Mouse (Mus musculus) midbrain, embryonic 16.5 days (tissue): ENCODE data around the gene Mfap3l. TPM values are rescaled to one million over a fixed set of nuclear protein-coding genes. Genes with fewer than 3 reads are reported as not detected.
"Not testable (repeated sequence)": the region's sequence is repeated elsewhere in the genome, so short reads cannot be mapped to it uniquely, and the experiment has no call there.

ENCODE experiments used
- ATAC-seq: fragments of 200-750 bp; cut with Nextera tagmentation; 2 replicates; pipeline ENCODE4 v1.8.0; 2017; ENCODE audit warnings: moderate TSS enrichment
- H3K27ac ChIP-seq: fragments of 300-500 bp; sonication (generic); 2 replicates; pipeline ENCODE4 v1.5.1; 2014; ENCODE audit warnings: mild to moderate bottlenecking, low read length, mixed read lengths
- H3K27me3 ChIP-seq: fragments of 300-500 bp; sonication (generic); 2 replicates; pipeline ENCODE4 v1.6.1; 2014; ENCODE audit warnings: low read depth, low read length, mixed read lengths; ENCODE audit not compliant: control insufficient read depth, insufficient read depth
- H3K36me3 ChIP-seq: fragments of 300-500 bp; sonication (generic); 2 replicates; pipeline ENCODE4 v1.6.1; 2014; ENCODE audit warnings: mild to moderate bottlenecking, low read length, moderate library complexity, mixed read lengths; ENCODE audit not compliant: control insufficient read depth, insufficient read depth
- H3K4me1 ChIP-seq: fragments of 300-500 bp; sonication (generic); 2 replicates; pipeline ENCODE4 v1.6.1; 2014; ENCODE audit warnings: mild to moderate bottlenecking, low read length, mixed read lengths; ENCODE audit not compliant: control insufficient read depth, insufficient read depth
- H3K4me2 ChIP-seq: fragments of 300-500 bp; sonication (generic); 2 replicates; pipeline ENCODE4 v1.6.1; 2014; ENCODE audit warnings: mild to moderate bottlenecking, low read length, mixed read lengths
- H3K4me3 ChIP-seq: fragments of 300-500 bp; sonication (generic); 2 replicates; pipeline ENCODE4 v1.5.1; 2014; ENCODE audit warnings: low read depth, mild to moderate bottlenecking, low read length, moderate library complexity, mixed read lengths
- H3K9ac ChIP-seq: fragments of 300-500 bp; sonication (generic); 2 replicates; pipeline ENCODE4 v1.6.1; 2014; ENCODE audit warnings: low read depth, low read length, mixed read lengths
- H3K9me3 ChIP-seq: fragments of 300-500 bp; sonication (generic); replicated peaks from 2 replicates; pipeline ENCODE4 v1.6.1; 2014; ENCODE audit warnings: mild to moderate bottlenecking, low read length, mixed read lengths; ENCODE audit not compliant: control insufficient read depth, poor library complexity, severe bottlenecking
- WGBS: fragments of 180-500 bp; shearing (Covaris S2); extraction: QIAGEN DNeasy Blood & Tissue Kit; methylation state at CpG from one replicate; pipeline ENCODE4 v1.1.7; 2014; 5-methylcytosine and 5-hydroxymethylcytosine counted together
- polyA plus RNA-seq: library from polyadenylated mRNA; unstranded; fragments of >200 nt; fragmentation: Nextera tagmentation; extraction: Ambion mirVana; gene quantifications from 2 replicates; pipeline ENCODE4 v1.2.1, GENCODE M21; 2015

The Mfap3l gene
- polyA plus RNA-seq, 1 experiment from 2014 or later: 2.7 TPM

DNA sequence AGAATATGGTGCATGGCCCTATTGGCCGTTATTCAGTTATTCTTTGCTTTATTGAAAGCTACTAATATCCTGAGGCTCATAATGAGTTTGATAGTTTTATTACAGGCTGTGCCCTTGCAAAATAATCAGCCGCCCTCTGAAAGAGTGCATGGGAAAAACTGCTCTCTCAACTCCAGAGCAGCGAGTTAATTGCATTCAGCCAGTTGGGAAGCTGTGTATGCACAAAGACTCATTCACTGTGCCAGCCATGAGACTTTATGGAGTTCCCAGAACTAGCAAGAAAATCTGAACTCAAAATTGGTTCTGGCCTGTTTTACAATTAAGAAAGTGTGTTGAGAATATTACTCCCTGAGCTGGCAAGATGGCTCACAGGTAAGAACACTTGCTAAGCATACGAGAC is 12.5 kb downstream of the Mfap3l start:
- no peaks in the 10 kb centered on the region for H3K36me3 ChIP-seq
- no peak overlapping the region for H3K4me3 ChIP-seq
- 76% methylated on average over 4 of the region's 4 CpGs for WGBS
- H3K4me1 ChIP-seq: no peaks in the 10 kb centered on the region
- ATAC-seq: no peak
- H3K27ac ChIP-seq: no peak overlapping the region
- no peaks in the 10 kb centered on the region for H3K27me3 ChIP-seq
- no peak overlapping the region for H3K9ac ChIP-seq
- no peak overlapping the region for H3K4me2 ChIP-seq
- 0 out of 2 replicates have a peak, but pooled peaks cover 2% of the 10 kb centered on the region for H3K9me3 ChIP-seq

- no peak for ATAC-seq
- H3K4me3 ChIP-seq: no peak overlapping the region
- no peak overlapping the region for H3K27ac ChIP-seq
- no peak overlapping the region for H3K9ac ChIP-seq
- no peak overlapping the region for H3K4me2 ChIP-seq
- H3K27me3 ChIP-seq: no peaks in the 10 kb centered on the region
- H3K9me3 ChIP-seq: 0 out of 2 replicates have a peak, but pooled peaks cover 2% of the 10 kb centered on the region
- no peaks in the 10 kb centered on the region for H3K36me3 ChIP-seq
- H3K4me1 ChIP-seq: no peaks in the 10 kb centered on the region
- WGBS: 91% methylated on average over 3 of the region's 3 CpGs
These were observed 13.3 kb downstream of the Mfap3l start for GRCm38 (mm10) chr8:60645911-60646310.

DNA sequence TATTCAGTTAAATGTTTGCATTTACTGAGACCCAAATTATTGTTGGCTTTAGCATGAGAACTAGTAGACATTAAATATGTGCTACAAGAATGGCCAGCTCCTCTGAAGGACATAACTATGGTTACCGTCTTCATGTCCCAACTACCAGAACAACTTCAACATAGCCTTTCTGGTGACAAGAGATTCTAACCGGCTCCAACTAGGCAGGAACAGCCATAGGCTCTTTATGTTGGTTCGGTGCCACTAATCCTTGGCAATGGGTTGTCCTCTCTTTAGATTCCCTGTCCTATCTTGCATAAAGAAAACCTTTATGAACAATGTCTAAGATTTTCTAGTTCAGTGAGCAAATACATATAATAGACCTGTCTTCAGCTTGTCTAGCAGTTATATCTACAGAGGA is 14.7 kb downstream of the Mfap3l start:
- Histone ChIP-seq H3K9ac (no peak overlapping the region), H3K27ac (no peak overlapping the region), H3K4me2 (no peak overlapping the region), H3K36me3 (no peaks in the 10 kb centered on the region), H3K27me3 (no peaks in the 10 kb centered on the region), H3K4me1 (no peaks in the 10 kb centered on the region), H3K4me3 (no peak overlapping the region), H3K9me3 (0 out of 2 replicates have a peak, but pooled peaks cover 2% of the 10 kb centered on the region)
- WGBS: 89% methylated on average over 3 of the region's 3 CpGs
- ATAC-seq: no peak

- Histone ChIP-seq H3K27me3 (no peaks in the 10 kb centered on the region), H3K4me3 (no peak overlapping the region), H3K9me3 (no peaks in the 10 kb centered on the region), H3K27ac (no peak overlapping the region), H3K4me2 (no peak overlapping the region), H3K4me1 (no peaks in the 10 kb centered on the region), H3K9ac (no peak overlapping the region), H3K36me3 (no peaks in the 10 kb centered on the region)
- ATAC-seq: no peak
- 81% methylated on average over 1 of the region's 1 CpGs for WGBS
These were observed 16.5 kb downstream of the Mfap3l start for GRCm38 (mm10) chr8:60649081-60649480.

- no peak for ATAC-seq
- no peak overlapping the region for H3K27ac ChIP-seq
- 82% methylated on average over 4 of the region's 4 CpGs for WGBS
- H3K4me1 ChIP-seq: no peaks in the 10 kb centered on the region
- H3K27me3 ChIP-seq: no peaks in the 10 kb centered on the region
- H3K4me3 ChIP-seq: no peak overlapping the region
- no peak overlapping the region for H3K9ac ChIP-seq
- no peaks in the 10 kb centered on the region for H3K9me3 ChIP-seq
- H3K4me2 ChIP-seq: no peak overlapping the region
- no peaks in the 10 kb centered on the region for H3K36me3 ChIP-seq
These were observed 17.5 kb downstream of the Mfap3l start for GRCm38 (mm10) chr8:60650119-60650518.

GRCm38 (mm10) chr8:60657425-60658113 is 24.9 kb downstream of the Mfap3l start:
- Histone ChIP-seq H3K27me3 (no peaks in the 10 kb centered on the region), H3K9ac (no peak overlapping the region), H3K4me2 (no peak overlapping the region), H3K4me3 (no peak overlapping the region), H3K9me3 (no peaks in the 10 kb centered on the region), H3K27ac (no peak overlapping the region), H3K36me3 (0 out of 2 replicates have a peak, but pooled peaks cover 3% of the 10 kb centered on the region), H3K4me1 (0 out of 2 replicates have a peak, but pooled peaks cover 2% of the 10 kb centered on the region)
- WGBS: 45% methylated on average over 6 of the region's 6 CpGs
- peak; percentile 58; the same call in 1 of the 2 replicates for ATAC-seq

DNA sequence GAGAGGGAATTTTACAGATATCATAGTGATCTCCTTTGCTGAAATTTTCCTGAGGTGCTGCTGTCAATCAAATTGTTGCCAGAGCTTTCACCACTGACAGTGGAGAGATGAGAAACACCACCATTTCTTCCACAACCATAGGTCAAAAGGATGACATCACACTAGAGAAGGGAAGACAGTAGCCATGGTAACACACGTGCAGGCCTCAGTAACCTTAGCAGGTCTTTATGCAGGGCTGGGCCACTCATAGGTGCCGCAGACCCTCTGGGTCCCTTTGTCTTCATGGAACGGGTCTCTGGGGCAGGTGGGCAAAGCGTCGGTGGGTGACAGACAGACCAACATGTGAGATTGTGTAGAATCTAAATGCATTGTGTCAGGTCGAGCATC is 25.5 kb downstream of the Mfap3l start:
- H3K27ac ChIP-seq: no peak overlapping the region
- WGBS: 55% methylated on average over 6 of the region's 6 CpGs
- H3K36me3 ChIP-seq: 0 out of 2 replicates have a peak, but pooled peaks cover 3% of the 10 kb centered on the region
- no peaks in the 10 kb centered on the region for H3K9me3 ChIP-seq
- H3K4me1 ChIP-seq: 0 out of 2 replicates have a peak, but pooled peaks cover 2% of the 10 kb centered on the region
- H3K27me3 ChIP-seq: no peaks in the 10 kb centered on the region
- ATAC-seq: 0 out of 2 replicates have a peak, but pooled peaks have one; percentile 64
- no peak overlapping the region for H3K9ac ChIP-seq
- H3K4me3 ChIP-seq: no peak overlapping the region
- no peak overlapping the region for H3K4me2 ChIP-seq

- not testable (repeated sequence) for H3K27ac ChIP-seq, H3K36me3 ChIP-seq, H3K4me2 ChIP-seq, H3K4me1 ChIP-seq, H3K9me3 ChIP-seq, H3K4me3 ChIP-seq, H3K9ac ChIP-seq, ATAC-seq, H3K27me3 ChIP-seq
- 56% methylated on average over 2 of the region's 2 CpGs for WGBS
These were observed 26.1 kb downstream of the Mfap3l start for GRCm38 (mm10) chr8:60658686-60659085.

- Histone ChIP-seq H3K36me3 (0 out of 2 replicates have a peak, but pooled peaks cover 3% of the 10 kb centered on the region), H3K4me1 (0 out of 2 replicates have a peak, but pooled peaks cover 2% of the 10 kb centered on the region), H3K27ac (no peak overlapping the region), H3K27me3 (no peaks in the 10 kb centered on the region), H3K9me3 (no peaks in the 10 kb centered on the region), H3K4me3 (no peak overlapping the region), H3K9ac (no peak overlapping the region), H3K4me2 (no peak overlapping the region)
- 84% methylated on average over 8 of the region's 8 CpGs for WGBS
- ATAC-seq: no peak
These were observed 27.1 kb downstream of the Mfap3l start for GRCm38 (mm10) chr8:60659721-60660120.
